Mouse (Mus musculus) layer of hippocampus, postnatal 25 days (tissue): ENCODE results near the gene Fam83d. TPM values are rescaled to one million over a fixed set of nuclear protein-coding genes. Genes with fewer than 3 reads are reported as not detected.

Source experiments
- DNase-seq, 2 experiments: peaks; one replicate each; pipeline ENCODE4 v3.0.0; 2022; ENCODE audit warnings: mixed read lengths in 2 of 2, low spot score in 1 of 2; ENCODE audit errors: extremely low spot score in 1 of 2
- microRNA-seq, 2 experiments: library from miRNA; unstranded; fragments of <30 nt; microRNA quantifications; one replicate each; pipeline ENCODE4 v1.2.0; 2021
- total RNA-seq, 2 experiments: library from RNA; stranded (reverse); gene quantifications; 2 replicates each; pipeline ENCODE4 v1.2.3; 2021

Fam83d gene
- total RNA-seq, 2 experiments from 2014 or later, result 5.2 to 6.5 TPM

DNA sequence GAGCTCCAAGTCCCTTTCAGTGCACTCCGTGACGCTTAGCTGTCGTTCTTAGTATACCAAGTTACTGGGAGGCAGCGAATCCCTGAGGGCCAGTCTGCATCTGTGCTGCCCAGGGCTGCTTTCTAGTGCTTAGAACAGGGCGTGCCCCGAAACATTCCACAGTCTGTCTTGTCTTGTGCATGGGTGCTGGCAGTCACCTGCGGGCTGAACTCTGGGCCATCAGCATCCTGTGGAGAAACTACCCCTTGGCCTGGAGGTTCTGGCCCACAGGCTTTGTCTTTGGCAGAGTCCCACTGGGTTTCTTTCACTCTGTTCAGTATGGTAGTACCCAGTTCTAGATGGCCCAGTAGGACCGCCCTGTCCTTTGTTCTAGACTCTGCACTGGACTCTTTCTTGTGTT, 32.9 kb downstream of the Fam83d start:
- no peak for DNase-seq

DNA sequence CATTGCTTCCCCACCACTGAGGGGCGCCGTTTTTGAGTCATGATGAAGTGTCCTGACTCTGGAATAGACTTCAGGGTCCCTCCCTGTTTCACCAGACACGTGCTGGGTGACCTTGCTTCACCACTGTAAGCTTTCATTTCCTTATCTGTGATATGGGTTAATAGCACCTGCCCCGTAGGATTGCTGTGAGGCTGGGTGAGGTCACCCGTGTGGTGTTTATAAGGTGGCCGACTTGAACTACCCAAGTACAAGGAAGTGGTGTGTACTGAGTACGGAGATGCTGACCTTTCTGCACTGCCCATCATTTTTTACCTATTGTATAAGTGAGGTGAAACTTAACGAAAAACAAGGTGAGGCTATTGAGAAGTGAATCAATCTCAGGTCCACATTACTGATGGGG, 35.7 kb downstream of the Fam83d start:
- no peak for DNase-seq

DNA sequence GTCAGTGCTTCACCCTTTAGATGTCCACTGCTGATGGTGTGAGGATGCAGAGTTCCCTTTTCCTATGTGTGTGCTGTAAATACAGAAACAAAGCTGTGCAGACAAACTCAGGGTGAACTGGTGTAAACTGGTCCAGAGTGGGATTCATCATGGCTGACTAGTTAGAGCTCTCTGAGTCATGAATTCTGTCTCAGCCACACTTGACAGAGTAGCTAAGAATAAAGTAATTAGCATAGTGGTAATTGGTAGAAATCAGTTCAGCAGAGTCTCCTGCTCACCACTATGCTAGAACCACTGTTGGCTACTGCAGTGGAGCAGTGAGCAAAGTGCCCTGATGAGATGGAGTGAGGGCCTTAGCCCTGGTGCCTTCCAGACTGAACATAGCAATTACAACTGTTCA, 47.8 kb downstream of the Fam83d start:
- DNase-seq, result no peak

DNA sequence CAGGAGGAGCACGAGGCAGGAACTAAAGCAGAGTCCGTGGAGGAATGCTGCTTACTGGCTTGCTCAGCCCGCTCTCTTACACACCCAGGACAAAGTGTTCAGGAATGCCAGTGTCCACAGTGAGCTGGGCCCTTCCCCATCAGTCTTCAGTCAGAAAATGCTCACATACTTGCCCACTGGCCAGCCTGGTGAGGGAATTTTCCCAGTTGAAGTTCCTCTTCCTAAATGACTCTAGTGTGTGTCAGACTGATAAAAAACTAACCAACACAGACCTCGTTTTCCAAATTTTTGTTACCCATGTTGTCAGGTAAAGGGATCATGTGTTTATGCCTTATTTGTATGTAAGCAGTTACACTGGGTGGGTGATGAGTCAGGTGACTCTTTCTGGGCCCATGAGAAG, 48.3 kb downstream of the Fam83d start:
- DNase-seq, result no peak

DNA sequence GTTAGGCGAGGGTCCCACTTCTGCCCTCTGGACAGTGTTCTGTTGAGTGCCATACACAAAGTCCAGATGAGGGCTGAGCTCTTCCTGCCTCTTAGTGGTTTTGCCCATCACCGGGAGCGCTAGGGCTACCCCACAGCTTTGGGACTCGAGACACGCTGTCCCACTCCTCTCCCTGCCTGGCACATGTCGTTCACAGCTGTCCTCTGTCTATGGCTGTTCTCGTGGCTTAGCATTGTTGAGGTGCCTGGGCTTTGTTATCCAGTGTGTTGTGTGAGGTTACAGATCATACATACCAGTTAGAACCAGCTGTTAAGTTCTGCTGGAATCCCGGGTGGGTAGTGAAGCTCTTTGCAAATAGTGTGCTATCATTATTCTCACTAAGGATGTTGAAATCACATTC, 49.8 kb downstream of the Fam83d start:
- DNase-seq, result no peak

DNA sequence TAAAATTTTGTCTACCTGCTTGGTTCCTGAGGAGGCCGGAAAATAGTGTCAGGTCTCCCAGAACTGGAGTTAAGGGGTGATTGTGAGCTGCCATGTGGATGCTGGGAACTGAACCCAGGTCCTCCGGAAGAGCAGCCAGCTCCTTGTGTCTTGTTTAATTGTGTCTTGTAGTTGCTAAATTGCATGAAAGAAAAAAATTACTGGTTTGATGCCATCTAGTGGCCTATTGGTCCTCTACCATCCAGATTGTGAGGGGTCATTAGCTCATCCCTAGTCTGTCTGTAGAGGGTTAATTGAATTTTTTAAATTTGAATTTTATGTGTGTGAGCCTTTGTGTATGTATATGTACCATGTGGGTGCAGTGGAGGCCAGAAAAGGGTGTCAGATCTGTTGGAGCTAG, 60.2 kb downstream of the Fam83d start:
- no peak for DNase-seq

DNA sequence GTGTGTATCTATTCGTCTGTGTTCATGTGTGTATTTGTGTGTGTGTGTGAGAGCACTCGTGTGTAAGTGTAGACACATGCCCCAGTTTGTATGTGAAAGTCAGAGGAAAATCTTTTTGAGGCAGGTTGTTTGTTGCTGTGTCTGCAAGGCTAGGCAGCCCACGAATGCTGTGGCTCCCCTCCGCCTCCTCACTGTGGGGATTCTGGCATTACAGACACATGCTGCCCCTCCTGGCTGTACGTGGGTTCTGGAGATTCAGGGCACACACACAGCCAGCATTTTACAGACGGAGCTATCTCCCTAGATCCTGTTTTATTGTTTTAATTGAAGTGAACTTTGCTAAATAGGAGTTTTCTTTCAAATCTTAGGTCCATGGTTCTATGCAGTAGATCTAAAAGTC, 61.9 kb downstream of the Fam83d start:
- no peak for DNase-seq

DNA sequence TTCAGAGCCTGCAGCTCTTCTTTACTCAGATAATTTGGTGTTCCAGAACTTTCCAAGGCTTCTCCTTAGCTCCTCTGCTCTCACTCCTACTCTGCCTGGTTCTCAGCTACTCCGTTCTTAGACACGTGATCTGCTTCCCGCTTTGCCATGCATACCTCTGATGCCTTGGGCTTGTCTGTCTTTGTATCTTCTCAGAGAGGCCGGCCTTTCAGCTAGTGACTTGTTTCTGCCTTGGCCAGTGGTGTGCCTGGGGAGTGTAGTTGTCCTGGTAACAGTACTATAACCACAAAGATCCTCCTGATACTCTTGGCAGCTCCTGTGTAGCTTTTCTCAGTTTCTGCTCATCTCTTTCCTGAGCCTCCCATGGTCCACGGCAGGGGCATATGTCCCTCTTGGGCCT, 65.3 kb downstream of the Fam83d start:
- no peak for DNase-seq

DNA sequence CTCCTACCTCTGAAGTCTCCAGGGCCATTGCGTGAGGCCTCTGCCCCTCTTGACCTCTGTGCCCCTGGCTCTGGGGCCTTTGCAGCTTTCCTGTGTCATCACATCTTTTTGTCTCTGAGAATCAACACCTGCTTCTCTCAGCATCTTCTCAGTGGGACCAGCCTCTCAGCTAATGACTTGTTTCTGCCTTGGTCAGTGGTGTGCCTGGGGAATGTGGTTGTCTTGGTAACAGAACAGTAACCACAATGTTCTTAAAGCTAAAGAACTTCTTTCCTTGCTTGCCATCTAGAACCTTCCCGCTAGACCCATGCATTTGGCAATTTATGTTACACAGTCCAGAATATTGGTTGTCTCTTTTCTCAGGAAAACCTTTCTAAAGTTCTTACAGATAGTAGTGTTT, 65.8 kb downstream of the Fam83d start:
- DNase-seq, result no peak

Small RNAs within 50 kb of the gene (microRNA-seq; reads per million reads assigned to microRNA genes)
- gene Gm26141, result 0 reads per million in 2 experiments

Other genes starting within 250 kb of the Fam83d start
- gene Slc32a1, start 157.3 kb upstream of the Fam83d start, total RNA-seq, result 10 to 100 TPM; 68.3 to 77.6 TPM
- 10 to 100 TPM; 10.0 to 10.2 TPM for gene Actr5, start 143.2 kb upstream of the Fam83d start, total RNA-seq
- gene Ppp1r16b, start 102.7 kb upstream of the Fam83d start, total RNA-seq, result 100 to 1,000 TPM; 138 to 141 TPM
- gene Dhx35, start 26.7 kb downstream of the Fam83d start, total RNA-seq, result 10 to 100 TPM; 16.1 to 22.0 TPM